Mouse (Mus musculus): ENCODE data around the gene Fbln2. TPM values are rescaled to one million over a fixed set of nuclear protein-coding genes. Genes with fewer than 3 reads are reported as not detected.

The Fbln2 gene
- polyA plus RNA-seq, 1 experiment from 2014 or later, result 28.4 TPM

GRCm38 (mm10) chr6:91231000-91231399 lies 18.7 kb downstream of the Fbln2 start:
- Histone ChIP-seq H3K4me2 (ENCODE audit: low read depth) (no peak overlapping the region), H3K4me3 (ENCODE audit: low read depth, low read length) (no peak overlapping the region), H3K27ac (ENCODE audit: low read depth, low read length) (no peak overlapping the region), H3K4me1 (ENCODE audit: control insufficient read depth, insufficient read depth, low read length) (peaks cover under 1% of the 10 kb centered on the region), H3K9me3 (ENCODE audit: control insufficient read depth, low read length) (no peaks in the 10 kb centered on the region), H3K9ac (ENCODE audit: low read length) (no peak overlapping the region), H3K27me3 (ENCODE audit: control insufficient read depth, insufficient read depth, low read length) (no peaks in the 10 kb centered on the region), H3K36me3 (ENCODE audit: control insufficient read depth, insufficient read depth, low read length) (no peaks in the 10 kb centered on the region)
- ATAC-seq (ENCODE audit: insufficient read depth, low FRiP score, low TSS enrichment), result no peak
- no peak for DNase-seq (ENCODE audit: low spot score)
- 94% methylated on average over 5 of the region's 5 CpGs for WGBS

GRCm38 (mm10) chr6:91231523-91231922 lies 19.3 kb downstream of the Fbln2 start:
- no peak overlapping the region for H3K9ac ChIP-seq (ENCODE audit: low read length)
- 80% methylated on average over 4 of the region's 4 CpGs for WGBS
- H3K27me3 ChIP-seq (ENCODE audit: control insufficient read depth, insufficient read depth, low read length), result no peaks in the 10 kb centered on the region
- ATAC-seq (ENCODE audit: insufficient read depth, low FRiP score, low TSS enrichment) (no peak), DNase-seq (ENCODE audit: low spot score) (no peak)
- no peak overlapping the region for H3K4me3 ChIP-seq (ENCODE audit: low read depth, low read length)
- peaks cover 6% of the 10 kb centered on the region for H3K4me1 ChIP-seq (ENCODE audit: control insufficient read depth, insufficient read depth, low read length)
- H3K27ac ChIP-seq (ENCODE audit: low read depth, low read length), result no peak overlapping the region
- no peaks in the 10 kb centered on the region for H3K36me3 ChIP-seq (ENCODE audit: control insufficient read depth, insufficient read depth, low read length)
- no peak overlapping the region for H3K4me2 ChIP-seq (ENCODE audit: low read depth)
- H3K9me3 ChIP-seq (ENCODE audit: control insufficient read depth, low read length), result no peaks in the 10 kb centered on the region

GRCm38 (mm10) chr6:91233011-91233410 lies 20.8 kb downstream of the Fbln2 start:
- H3K9ac ChIP-seq (ENCODE audit: low read length), result no peak overlapping the region
- H3K9me3 ChIP-seq (ENCODE audit: control insufficient read depth, low read length), result no peaks in the 10 kb centered on the region
- no peaks in the 10 kb centered on the region for H3K27me3 ChIP-seq (ENCODE audit: control insufficient read depth, insufficient read depth, low read length)
- peaks cover 12% of the 10 kb centered on the region for H3K4me1 ChIP-seq (ENCODE audit: control insufficient read depth, insufficient read depth, low read length)
- H3K27ac ChIP-seq (ENCODE audit: low read depth, low read length), result no peak overlapping the region
- WGBS, result 91% methylated on average over 12 of the region's 12 CpGs
- no peaks in the 10 kb centered on the region for H3K36me3 ChIP-seq (ENCODE audit: control insufficient read depth, insufficient read depth, low read length)
- H3K4me2 ChIP-seq (ENCODE audit: low read depth), result no peak overlapping the region
- no peak overlapping the region for H3K4me3 ChIP-seq (ENCODE audit: low read depth, low read length)
- ATAC-seq (ENCODE audit: insufficient read depth, low FRiP score, low TSS enrichment) (no peak), DNase-seq (ENCODE audit: low spot score) (no peak)

- H3K9me3 ChIP-seq (ENCODE audit: control insufficient read depth, low read length), result no peaks in the 10 kb centered on the region
- H3K27ac ChIP-seq (ENCODE audit: low read depth, low read length), result no peak overlapping the region
- H3K4me2 ChIP-seq (ENCODE audit: low read depth), result no peak overlapping the region
- no peak for DNase-seq (ENCODE audit: low spot score)
- H3K9ac ChIP-seq (ENCODE audit: low read length), result no peak overlapping the region
- no peaks in the 10 kb centered on the region for H3K36me3 ChIP-seq (ENCODE audit: control insufficient read depth, insufficient read depth, low read length)
- H3K27me3 ChIP-seq (ENCODE audit: control insufficient read depth, insufficient read depth, low read length), result no peaks in the 10 kb centered on the region
- H3K4me3 ChIP-seq (ENCODE audit: low read depth, low read length), result no peak overlapping the region
- 74% methylated on average over 10 of the region's 10 CpGs for WGBS
- peaks cover 12% of the 10 kb centered on the region for H3K4me1 ChIP-seq (ENCODE audit: control insufficient read depth, insufficient read depth, low read length)
- no peak for ATAC-seq (ENCODE audit: insufficient read depth, low FRiP score, low TSS enrichment)
Observed at GRCm38 (mm10) chr6:91233424-91234015, 21.3 kb downstream of the Fbln2 start.

GRCm38 (mm10) chr6:91236006-91236405 lies 23.8 kb downstream of the Fbln2 start:
- peak overlapping the region; percentile 56; the same call in 1 of the 2 replicates for H3K27ac ChIP-seq (ENCODE audit: low read depth, low read length)
- H3K9me3 ChIP-seq (ENCODE audit: control insufficient read depth, low read length), result no peaks in the 10 kb centered on the region
- no peak for DNase-seq (ENCODE audit: low spot score)
- no peak for ATAC-seq (ENCODE audit: insufficient read depth, low FRiP score, low TSS enrichment)
- H3K27me3 ChIP-seq (ENCODE audit: control insufficient read depth, insufficient read depth, low read length), result no peaks in the 10 kb centered on the region
- no peak overlapping the region; the same call in 1 of the 2 replicates for H3K4me2 ChIP-seq (ENCODE audit: low read depth)
- H3K36me3 ChIP-seq (ENCODE audit: control insufficient read depth, insufficient read depth, low read length), result no peaks in the 10 kb centered on the region
- no peak overlapping the region for H3K4me3 ChIP-seq (ENCODE audit: low read depth, low read length)
- peaks cover 12% of the 10 kb centered on the region for H3K4me1 ChIP-seq (ENCODE audit: control insufficient read depth, insufficient read depth, low read length)
- H3K9ac ChIP-seq (ENCODE audit: low read length), result no peak overlapping the region
- 47% methylated on average over 11 of the region's 11 CpGs for WGBS

- no peak overlapping the region; the same call in 1 of the 2 replicates for H3K4me2 ChIP-seq (ENCODE audit: low read depth)
- H3K9ac ChIP-seq (ENCODE audit: low read length), result no peak overlapping the region
- peaks cover 12% of the 10 kb centered on the region for H3K4me1 ChIP-seq (ENCODE audit: control insufficient read depth, insufficient read depth, low read length)
- no peak for ATAC-seq (ENCODE audit: insufficient read depth, low FRiP score, low TSS enrichment)
- no peak overlapping the region for H3K4me3 ChIP-seq (ENCODE audit: low read depth, low read length)
- WGBS, result 26% methylated on average over 6 of the region's 6 CpGs
- H3K27me3 ChIP-seq (ENCODE audit: control insufficient read depth, insufficient read depth, low read length), result no peaks in the 10 kb centered on the region
- peak overlapping the region; percentile 56; the same call in 1 of the 2 replicates for H3K27ac ChIP-seq (ENCODE audit: low read depth, low read length)
- H3K9me3 ChIP-seq (ENCODE audit: control insufficient read depth, low read length), result no peaks in the 10 kb centered on the region
- peak; percentile 53 for DNase-seq (ENCODE audit: low spot score)
- no peaks in the 10 kb centered on the region for H3K36me3 ChIP-seq (ENCODE audit: control insufficient read depth, insufficient read depth, low read length)
Observed at GRCm38 (mm10) chr6:91236429-91236828, 24.2 kb downstream of the Fbln2 start.

- DNase-seq (ENCODE audit: low spot score) (no peak), ATAC-seq (ENCODE audit: insufficient read depth, low FRiP score, low TSS enrichment) (no peak)
- H3K4me3 ChIP-seq (ENCODE audit: low read depth, low read length), result no peak overlapping the region
- no peak overlapping the region for H3K9ac ChIP-seq (ENCODE audit: low read length)
- no peak overlapping the region for H3K4me2 ChIP-seq (ENCODE audit: low read depth)
- no peaks in the 10 kb centered on the region for H3K27me3 ChIP-seq (ENCODE audit: control insufficient read depth, insufficient read depth, low read length)
- H3K9me3 ChIP-seq (ENCODE audit: control insufficient read depth, low read length), result no peaks in the 10 kb centered on the region
- WGBS, result 81% methylated on average over 2 of the region's 2 CpGs
- no peaks in the 10 kb centered on the region for H3K36me3 ChIP-seq (ENCODE audit: control insufficient read depth, insufficient read depth, low read length)
- peaks cover 12% of the 10 kb centered on the region for H3K4me1 ChIP-seq (ENCODE audit: control insufficient read depth, insufficient read depth, low read length)
- H3K27ac ChIP-seq (ENCODE audit: low read depth, low read length), result no peak overlapping the region
Observed at GRCm38 (mm10) chr6:91237273-91237672, 25.0 kb downstream of the Fbln2 start.

- Histone ChIP-seq H3K27ac (ENCODE audit: low read depth, low read length) (no peak overlapping the region), H3K27me3 (ENCODE audit: control insufficient read depth, insufficient read depth, low read length) (no peaks in the 10 kb centered on the region), H3K4me1 (ENCODE audit: control insufficient read depth, insufficient read depth, low read length) (peaks cover 22% of the 10 kb centered on the region), H3K9me3 (ENCODE audit: control insufficient read depth, low read length) (no peaks in the 10 kb centered on the region), H3K9ac (ENCODE audit: low read length) (no peak overlapping the region), H3K36me3 (ENCODE audit: control insufficient read depth, insufficient read depth, low read length) (no peaks in the 10 kb centered on the region), H3K4me2 (ENCODE audit: low read depth) (no peak overlapping the region), H3K4me3 (ENCODE audit: low read depth, low read length) (no peak overlapping the region)
- no peak for DNase-seq (ENCODE audit: low spot score)
- 63% methylated on average over 2 of the region's 2 CpGs for WGBS
- ATAC-seq (ENCODE audit: insufficient read depth, low FRiP score, low TSS enrichment), result no peak
Observed at GRCm38 (mm10) chr6:91240537-91240936, 28.3 kb downstream of the Fbln2 start.

- DNase-seq (ENCODE audit: low spot score) (no peak), ATAC-seq (ENCODE audit: insufficient read depth, low FRiP score, low TSS enrichment) (no peak)
- H3K4me1 ChIP-seq (ENCODE audit: control insufficient read depth, insufficient read depth, low read length), result peaks cover 22% of the 10 kb centered on the region
- H3K4me2 ChIP-seq (ENCODE audit: low read depth), result no peak overlapping the region
- H3K4me3 ChIP-seq (ENCODE audit: low read depth, low read length), result no peak overlapping the region
- no peak overlapping the region for H3K9ac ChIP-seq (ENCODE audit: low read length)
- H3K27me3 ChIP-seq (ENCODE audit: control insufficient read depth, insufficient read depth, low read length), result no peaks in the 10 kb centered on the region
- no peaks in the 10 kb centered on the region for H3K36me3 ChIP-seq (ENCODE audit: control insufficient read depth, insufficient read depth, low read length)
- no peak overlapping the region for H3K27ac ChIP-seq (ENCODE audit: low read depth, low read length)
- no peaks in the 10 kb centered on the region for H3K9me3 ChIP-seq (ENCODE audit: control insufficient read depth, low read length)
Observed at GRCm38 (mm10) chr6:91240964-91241363, 28.7 kb downstream of the Fbln2 start.

Data from neural tube, embryonic 11.5 days (tissue).